Mouse (Mus musculus) stomach, embryonic 15.5 days (tissue): ENCODE measurements at regions not wholly inside any gene's neighbourhood (a gene's known extent, or its start where the extent isn't known, plus 50 kb on each side); places are given as distances from the start of the nearest gene placed in this dataset.

Experiments used
- ATAC-seq: fragments of 200-750 bp; cut with Nextera tagmentation; 2 replicates; pipeline ENCODE4 v1.8.0; 2017; ENCODE audit warnings: low read depth, moderate number of reproducible peaks, moderate TSS enrichment; ENCODE audit not compliant: insufficient read depth, low FRiP score
- H3K27ac ChIP-seq: fragments of 300-500 bp; sonication (generic); 2 replicates; pipeline ENCODE4 v1.5.1; 2015; ENCODE audit warnings: mild to moderate bottlenecking, inconsistent platforms
- H3K27me3 ChIP-seq: fragments of 300-500 bp; sonication (generic); replicated peaks from 2 replicates; pipeline ENCODE4 v1.6.1; 2015; ENCODE audit warnings: inconsistent platforms
- H3K36me3 ChIP-seq: fragments of 300-500 bp; sonication (generic); 2 replicates; pipeline ENCODE4 v1.6.1; 2015; ENCODE audit warnings: inconsistent platforms
- H3K4me1 ChIP-seq: fragments of 300-500 bp; sonication (generic); 2 replicates; pipeline ENCODE4 v1.6.1; 2015; ENCODE audit warnings: inconsistent platforms
- H3K4me2 ChIP-seq: fragments of 300-500 bp; sonication (generic); 2 replicates; pipeline ENCODE4 v1.6.1; 2015; ENCODE audit warnings: mild to moderate bottlenecking, inconsistent platforms
- H3K4me3 ChIP-seq: fragments of 300-500 bp; sonication (generic); replicated peaks from 2 replicates; pipeline ENCODE4 v1.5.1; 2015; ENCODE audit warnings: inconsistent platforms
- H3K9ac ChIP-seq: fragments of 300-500 bp; sonication (generic); 2 replicates; pipeline ENCODE4 v1.6.1; 2015; ENCODE audit warnings: inconsistent platforms
- H3K9me3 ChIP-seq: fragments of 300-500 bp; sonication (generic); 2 replicates; pipeline ENCODE4 v1.6.1; 2016; ENCODE audit warnings: inconsistent platforms
- WGBS: fragments of 180-500 bp; shearing (Covaris S2); methylation state at CpG from one replicate; pipeline ENCODE4 v1.1.7; 2015; 5-methylcytosine and 5-hydroxymethylcytosine counted together

DNA sequence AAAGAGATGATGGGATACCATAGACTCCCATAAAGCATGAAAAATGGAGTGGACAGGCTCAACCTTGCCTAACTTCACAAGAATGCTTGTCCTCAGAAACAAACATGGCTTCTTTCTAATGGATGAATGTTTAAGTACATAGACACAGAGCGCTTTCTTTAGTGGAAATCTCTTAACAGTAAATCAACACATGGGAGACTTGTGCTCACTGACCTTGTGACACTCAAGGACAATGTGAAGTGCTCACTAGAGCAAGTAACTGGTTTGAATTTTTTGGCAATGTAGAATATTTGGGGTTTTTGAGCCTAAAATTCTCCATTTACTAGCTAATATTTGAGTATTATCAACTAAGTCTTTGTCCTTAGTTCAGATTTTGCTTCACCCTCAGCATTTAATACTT is 88.0 kb downstream of the Tent5c start:
- no peaks in the 10 kb centered on the region for H3K9me3 ChIP-seq
- WGBS = 95% methylated on average over 1 of the region's 1 CpGs
- H3K4me1 ChIP-seq = no peaks in the 10 kb centered on the region
- no peaks in the 10 kb centered on the region for H3K36me3 ChIP-seq
- H3K27me3 ChIP-seq = no peaks in the 10 kb centered on the region
- no peak overlapping the region for H3K27ac ChIP-seq
- no peak overlapping the region for H3K9ac ChIP-seq
- no peak for ATAC-seq
- no peak overlapping the region for H3K4me2 ChIP-seq
- no peak overlapping the region for H3K4me3 ChIP-seq

- Histone ChIP-seq H3K9me3 (no peaks in the 10 kb centered on the region), H3K27me3 (no peaks in the 10 kb centered on the region), H3K4me1 (0 out of 2 replicates have a peak, but pooled peaks cover 8% of the 10 kb centered on the region), H3K27ac (no peak overlapping the region), H3K9ac (no peak overlapping the region), H3K4me3 (no peak overlapping the region), H3K4me2 (no peak overlapping the region), H3K36me3 (no peaks in the 10 kb centered on the region)
- no peak for ATAC-seq
- 77% methylated on average over 3 of the region's 3 CpGs for WGBS
Measured at GRCm38 (mm10) chr3:100397491-100397890, 91.6 kb downstream of the Tent5c start.

GRCm38 (mm10) chr3:100394911-100395604 is 94.1 kb downstream of the Tent5c start:
- H3K27ac ChIP-seq = no peak overlapping the region; the same call in 1 of the 2 replicates
- H3K36me3 ChIP-seq = no peaks in the 10 kb centered on the region
- H3K9ac ChIP-seq = no peak overlapping the region
- no peak overlapping the region for H3K4me3 ChIP-seq
- WGBS = 36% methylated on average over 9 of the region's 9 CpGs
- ATAC-seq = no peak; the same call in 1 of the 2 replicates
- H3K4me1 ChIP-seq = 0 out of 2 replicates have a peak, but pooled peaks cover 8% of the 10 kb centered on the region
- no peaks in the 10 kb centered on the region for H3K9me3 ChIP-seq
- H3K27me3 ChIP-seq = no peaks in the 10 kb centered on the region
- no peak overlapping the region for H3K4me2 ChIP-seq

- 71% methylated on average over 1 of the region's 1 CpGs for WGBS
- H3K4me2 ChIP-seq = no peak overlapping the region
- no peaks in the 10 kb centered on the region for H3K36me3 ChIP-seq
- H3K27ac ChIP-seq = no peak overlapping the region
- no peak overlapping the region for H3K9ac ChIP-seq
- 0 out of 2 replicates have a peak, but pooled peaks cover 8% of the 10 kb centered on the region for H3K4me1 ChIP-seq
- no peaks in the 10 kb centered on the region for H3K9me3 ChIP-seq
- no peak for ATAC-seq
- no peaks in the 10 kb centered on the region for H3K27me3 ChIP-seq
- H3K4me3 ChIP-seq = no peak overlapping the region
Measured at GRCm38 (mm10) chr3:100393956-100394355, 95.2 kb downstream of the Tent5c start.

GRCm38 (mm10) chr3:100382181-100382580 is 106.9 kb downstream of the Tent5c start:
- H3K27ac ChIP-seq = no peak overlapping the region
- no peaks in the 10 kb centered on the region for H3K36me3 ChIP-seq
- 50% methylated on average over 1 of the region's 1 CpGs for WGBS
- H3K9ac ChIP-seq = no peak overlapping the region
- ATAC-seq = no peak
- no peaks in the 10 kb centered on the region for H3K27me3 ChIP-seq
- H3K4me2 ChIP-seq = no peak overlapping the region
- no peaks in the 10 kb centered on the region for H3K4me1 ChIP-seq
- no peaks in the 10 kb centered on the region for H3K9me3 ChIP-seq
- no peak overlapping the region for H3K4me3 ChIP-seq

- Histone ChIP-seq H3K4me3 (no peak overlapping the region), H3K4me2 (no peak overlapping the region), H3K4me1 (no peaks in the 10 kb centered on the region), H3K27me3 (no peaks in the 10 kb centered on the region), H3K9me3 (no peaks in the 10 kb centered on the region), H3K36me3 (no peaks in the 10 kb centered on the region), H3K27ac (no peak overlapping the region), H3K9ac (no peak overlapping the region)
- ATAC-seq = no peak
- WGBS = 83% methylated on average over 2 of the region's 2 CpGs
Measured at GRCm38 (mm10) chr3:100381363-100381762, 107.8 kb downstream of the Tent5c start.

DNA sequence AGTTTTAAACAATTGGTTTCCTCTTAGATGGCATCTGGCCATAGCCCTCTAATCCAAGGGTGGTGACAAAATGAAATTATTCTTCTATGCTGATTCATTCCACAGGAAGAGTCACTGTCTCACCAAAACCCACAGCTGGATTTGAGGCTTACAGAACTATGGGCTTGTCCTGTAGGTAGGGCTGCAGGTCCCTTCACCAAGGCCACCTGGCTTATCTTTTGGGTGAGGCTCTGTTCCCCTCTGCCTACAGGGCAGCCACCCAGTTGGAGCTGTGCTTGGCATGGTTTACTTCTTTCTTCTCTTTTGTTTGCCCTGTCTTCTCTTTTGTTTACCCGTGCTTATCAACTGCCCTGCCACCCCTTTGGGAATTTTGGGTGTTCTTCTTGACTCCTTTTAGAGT is 113.0 kb downstream of the Tent5c start:
- 50% methylated on average over 1 of the region's 1 CpGs for WGBS
- Histone ChIP-seq H3K9ac (no peak overlapping the region), H3K4me2 (no peak overlapping the region), H3K4me3 (no peak overlapping the region), H3K27ac (no peak overlapping the region), H3K27me3 (no peaks in the 10 kb centered on the region), H3K4me1 (no peaks in the 10 kb centered on the region), H3K36me3 (no peaks in the 10 kb centered on the region), H3K9me3 (no peaks in the 10 kb centered on the region)
- no peak for ATAC-seq

GRCm38 (mm10) chr3:100366884-100367840 is 122.0 kb downstream of the Tent5c start:
- Histone ChIP-seq H3K27me3 (no peaks in the 10 kb centered on the region), H3K4me2 (no peak overlapping the region), H3K36me3 (no peaks in the 10 kb centered on the region), H3K4me3 (no peak overlapping the region), H3K4me1 (no peaks in the 10 kb centered on the region), H3K27ac (no peak overlapping the region), H3K9ac (no peak overlapping the region), H3K9me3 (no peaks in the 10 kb centered on the region)
- ATAC-seq = no peak
- 61% methylated on average over 7 of the region's 7 CpGs for WGBS

- Histone ChIP-seq H3K4me1 (no peaks in the 10 kb centered on the region), H3K27ac (no peak overlapping the region), H3K4me2 (no peak overlapping the region), H3K36me3 (no peaks in the 10 kb centered on the region), H3K9me3 (no peaks in the 10 kb centered on the region), H3K27me3 (no peaks in the 10 kb centered on the region), H3K4me3 (no peak overlapping the region), H3K9ac (no peak overlapping the region)
- 87% methylated on average over 3 of the region's 3 CpGs for whole genome bisulfite sequencing
- no peak for ATAC-seq
Measured at GRCm38 (mm10) chr3:100366447-100366846, 122.7 kb downstream of the Tent5c start.

GRCm38 (mm10) chr3:100365354-100365945 is 123.7 kb downstream of the Tent5c start:
- Histone ChIP-seq H3K27me3 (no peaks in the 10 kb centered on the region), H3K9me3 (no peaks in the 10 kb centered on the region), H3K4me3 (no peak overlapping the region), H3K9ac (no peak overlapping the region), H3K27ac (no peak overlapping the region), H3K4me2 (no peak overlapping the region), H3K4me1 (no peaks in the 10 kb centered on the region), H3K36me3 (no peaks in the 10 kb centered on the region)
- WGBS = 71% methylated on average over 3 of the region's 3 CpGs
- peak; percentile 31; the same call in 1 of the 2 replicates for ATAC-seq

DNA sequence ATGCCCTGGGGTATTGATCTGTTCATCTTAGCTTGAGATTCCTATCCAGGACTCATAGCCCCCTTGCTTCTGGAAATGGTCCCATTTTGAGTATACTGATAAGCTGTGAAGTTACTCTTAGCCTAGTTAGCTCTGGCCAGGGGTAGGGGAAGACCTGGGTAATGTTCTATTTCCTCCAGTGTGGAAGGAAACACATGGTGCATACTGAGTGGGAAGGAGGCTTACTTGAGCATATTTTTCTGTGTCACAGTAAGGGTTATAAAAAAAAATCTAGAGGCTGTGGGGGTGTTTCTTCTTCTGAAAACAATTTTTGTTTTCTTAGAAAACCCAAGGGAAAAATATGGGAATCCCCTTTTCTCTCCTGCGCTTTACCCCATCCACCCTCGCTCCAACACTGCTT is 124.4 kb downstream of the Tent5c start:
- 79% methylated on average over 2 of the region's 2 CpGs for WGBS
- H3K27ac ChIP-seq = no peak overlapping the region
- no peaks in the 10 kb centered on the region for H3K9me3 ChIP-seq
- no peak overlapping the region for H3K9ac ChIP-seq
- no peaks in the 10 kb centered on the region for H3K27me3 ChIP-seq
- no peak for ATAC-seq
- H3K4me1 ChIP-seq = no peaks in the 10 kb centered on the region
- no peak overlapping the region for H3K4me2 ChIP-seq
- H3K36me3 ChIP-seq = no peaks in the 10 kb centered on the region
- H3K4me3 ChIP-seq = no peak overlapping the region

- Histone ChIP-seq H3K9me3 (no peaks in the 10 kb centered on the region), H3K9ac (no peak overlapping the region), H3K27me3 (no peaks in the 10 kb centered on the region), H3K4me2 (no peak overlapping the region), H3K36me3 (no peaks in the 10 kb centered on the region), H3K4me1 (no peaks in the 10 kb centered on the region), H3K27ac (no peak overlapping the region), H3K4me3 (no peak overlapping the region)
- 40% methylated on average over 3 of the region's 3 CpGs for WGBS
- peak; percentile 51; the same call in 1 of the 2 replicates for ATAC-seq
Measured at GRCm38 (mm10) chr3:100362983-100363382, 126.1 kb downstream of the Tent5c start.
